ENCODE assay signal across 8 mouse cellular contexts in genomic region chr19:47674419-47674818, GRCm38 (mm10). TPM values are rescaled to one million over a fixed set of nuclear protein-coding genes. Genes with fewer than 3 reads are reported as not detected.
A peak's percentile ranks its signal among the peaks of the same experiment; 100 is the strongest.
DNase-seq lines count a peak whose midpoint lies in the region; ATAC-seq and TF ChIP-seq lines count a peak whose summit lies in the region.

No protein-coding gene starts in this region.

- no peak overlapping the region for H3K9ac ChIP-seq in liver, embryonic 14.5 days (replicated peaks)
- H3K9ac ChIP-seq in intestine, embryonic 15.5 days: no peak overlapping the region

- no peaks in the 10 kb centered on the region; a peak in 1 of 4 replicates for H3K4me1 ChIP-seq in liver, embryonic 14.5 days (replicated peaks; ENCODE audit: control insufficient read depth in 2 of 2, insufficient read depth in 2 of 2, low read length in 1 of 2)
- H3K4me1 ChIP-seq in intestine, embryonic 15.5 days (replicated peaks): no peaks in the 10 kb centered on the region

- intact Hi-C loops in gastrocnemius, adult 2 months (cut with DNase I): loop anchor here (1.0 to 5.0 kb wide), 2 partner anchors 58 to 167 kb away; partner anchors contain the start of gene Sfr1

- DNase-seq in gastrocnemius, adult 2 months: peak; percentile 46
- DNase-seq in gastrocnemius, postnatal 4 days (ENCODE audit: low spot score in 2 of 2): no peak
- DNase-seq in spleen, adult 12 weeks (ENCODE audit: low spot score): peak; percentile 22
- no peak for DNase-seq in spleen, postnatal 36 days (ENCODE audit: low spot score in 2 of 2)
- peak; percentile 60 for DNase-seq in embryo, embryonic 10 days (ENCODE audit: low spot score)
- DNase-seq in liver, embryonic 14.5 days (ENCODE audit: low read depth in 3 of 3, low spot score in 3 of 3): peak in 2 of 3 experiments; percentile 9 to 16
- DNase-seq in splenic B cell, adult 2 months (ENCODE audit: low read depth, low spot score): peak; percentile 52

- ATAC-seq in liver, embryonic 14.5 days (ENCODE audit: insufficient read depth): no peak
- ATAC-seq in intestine, embryonic 15.5 days: no peak

- H3K4me3 ChIP-seq in gastrocnemius, adult 2 months: no peak overlapping the region
- H3K4me3 ChIP-seq in liver, embryonic 14.5 days (ENCODE audit: insufficient read depth in 1 of 2, low read depth in 2 of 2, low read length in 2 of 2): no peak overlapping the region
- H3K4me3 ChIP-seq in intestine, embryonic 15.5 days (replicated peaks): no peak overlapping the region

- no peak overlapping the region for H3K4me2 ChIP-seq in liver, embryonic 14.5 days (ENCODE audit: low read depth)
- no peak overlapping the region for H3K4me2 ChIP-seq in intestine, embryonic 15.5 days (replicated peaks)

- H3K9me3 ChIP-seq in liver, embryonic 14.5 days (ENCODE audit: control insufficient read depth, low read length): no peaks in the 10 kb centered on the region
- no peaks in the 10 kb centered on the region for H3K9me3 ChIP-seq in intestine, embryonic 15.5 days

- H3K36me3 ChIP-seq in liver, embryonic 14.5 days (replicated peaks; ENCODE audit: control insufficient read depth, insufficient read depth, low read depth): no peaks in the 10 kb centered on the region
- no peaks in the 10 kb centered on the region for H3K36me3 ChIP-seq in splenic B cell, adult 2 months (ENCODE audit: control insufficient read depth, insufficient read depth, low read length, poor library complexity, severe bottlenecking)
- H3K36me3 ChIP-seq in intestine, embryonic 15.5 days: no peaks in the 10 kb centered on the region

- H3K27ac ChIP-seq in gastrocnemius, adult 2 months: no peak overlapping the region
- no peak overlapping the region for H3K27ac ChIP-seq in liver, embryonic 14.5 days
- H3K27ac ChIP-seq in intestine, embryonic 15.5 days: no peak overlapping the region

- WGBS in liver, embryonic 14.5 days (ENCODE audit: insufficient replicate concordance): 17% methylated on average over 8 of the region's 8 CpGs
- WGBS in intestine, embryonic 15.5 days: 43% methylated on average over 8 of the region's 8 CpGs

- peak; percentile 67 for TF ChIP-seq CTCF in gastrocnemius, adult 2 months (IDR thresholded peaks at IDR 0.05)
- peak; percentile 89 for TF ChIP-seq CTCF in liver, embryonic 14.5 days (IDR thresholded peaks at IDR 0.05; ENCODE audit: low read depth)

- TF ChIP-seq EP300 in liver, embryonic 14.5 days (IDR thresholded peaks at IDR 0.05; ENCODE audit: low read depth): no peak

- H3K27me3 ChIP-seq in liver, embryonic 14.5 days (ENCODE audit: control insufficient read depth, insufficient read depth, low read length): no peaks in the 10 kb centered on the region
- no peaks in the 10 kb centered on the region for H3K27me3 ChIP-seq in splenic B cell, adult 2 months (ENCODE audit: control insufficient read depth, insufficient read depth, low read length, poor library complexity, severe bottlenecking)
- H3K27me3 ChIP-seq in intestine, embryonic 15.5 days (replicated peaks): no peaks in the 10 kb centered on the region

RNA-seq across cellular contexts. Expression of gene Col17a1, which starts 17.5 kb away (rescaled TPM):
- total RNA-seq in gastrocnemius, adult 2 months (2021): not detected
- 1 to 10 TPM; 1.4 to 2.3 TPM for total RNA-seq in gastrocnemius, postnatal 4 days (2021)
- polyA plus RNA-seq in liver, embryonic 14.5 days (2012; rRNA removed): 0.05 and 0.13 TPM in 2 replicates
- polyA plus RNA-seq in liver, embryonic 14.5 days (2014; fragmentation: Nextera tagmentation; extraction: Ambion mirVana): 0.23 TPM in 1 of 2 replicates, not detected in the other
- polyA plus RNA-seq in intestine, embryonic 15.5 days (2015; fragmentation: Nextera tagmentation; extraction: Ambion mirVana): 0.58 and 0.78 TPM in 2 replicates

RNA-seq across cellular contexts. Expression of gene Sfr1, which starts 57.1 kb away (rescaled TPM):
- total RNA-seq in gastrocnemius, adult 2 months (2021): 10 to 100 TPM; 80.3 to 85.3 TPM
- 100 to 1,000 TPM; 116 to 127 TPM for total RNA-seq in gastrocnemius, postnatal 4 days (2021)
- polyA plus RNA-seq in liver, embryonic 14.5 days (2012; rRNA removed): 32.6 and 35.5 TPM in 2 replicates
- 73.7 and 77.2 TPM in 2 replicates for polyA plus RNA-seq in liver, embryonic 14.5 days (2014; fragmentation: Nextera tagmentation; extraction: Ambion mirVana)
- 209 and 240 TPM in 2 replicates for polyA plus RNA-seq in intestine, embryonic 15.5 days (2015; fragmentation: Nextera tagmentation; extraction: Ambion mirVana)

Comparison
In these comparisons a context has a peak if more than half of its experiments do, and no peak if none do; other contexts are left out.
1. DNase-seq: peak in gastrocnemius, adult 2 months (single experiment), spleen, adult 12 weeks (single experiment), embryo, embryonic 10 days (single experiment), liver, embryonic 14.5 days (2 of 3) and splenic B cell, adult 2 months (single experiment); none in gastrocnemius, postnatal 4 days (0 of 2) and spleen, postnatal 36 days (0 of 2).